Mouse (Mus musculus) CH12.LX (cell line): ENCODE data around the gene Lbhd1.

ENCODE experiments used
- BHLHE40 ChIP-seq: IDR thresholded peaks from 2 replicates; pipeline ENCODE4 v1.6.1; 2011; ENCODE audit warnings: mild to moderate bottlenecking, low read depth, low read length, improper control_type of control experiment
- CTCF ChIP-seq, 2 experiments: IDR thresholded peaks in 1 of 2; conservative IDR thresholded peaks in 1 of 2; 2 replicates each; pipeline ENCODE4 v1.5.1; 2011 to 2012; ENCODE audit warnings: low read depth in 2 of 2, low read length in 2 of 2, improper control_type of control experiment in 1 of 2, inconsistent platforms in 1 of 2, mild to moderate bottlenecking in 1 of 2, moderate library complexity in 1 of 2
- ELF1 ChIP-seq: IDR thresholded peaks from 2 replicates; pipeline ENCODE4 v1.6.1; 2014; ENCODE audit warnings: low read depth, mild to moderate bottlenecking, inconsistent platforms, low read length, improper control_type of control experiment
- ETS1 ChIP-seq: conservative IDR thresholded peaks from 2 replicates; pipeline ENCODE4 v1.6.1; 2012; ENCODE audit warnings: low read depth, mild to moderate bottlenecking, inconsistent platforms, low read length, improper control_type of control experiment, moderate library complexity
- MAFK ChIP-seq: IDR thresholded peaks from 2 replicates; pipeline ENCODE4 v1.6.1; 2011; ENCODE audit warnings: low read length, improper control_type of control experiment; ENCODE audit not compliant: insufficient replicate concordance
- MAX ChIP-seq: IDR thresholded peaks from 2 replicates; pipeline ENCODE4 v1.6.1; 2011; ENCODE audit warnings: low read length, improper control_type of control experiment
- MAZ ChIP-seq: IDR thresholded peaks from 2 replicates; pipeline ENCODE4 v1.6.1; 2012; ENCODE audit warnings: low read depth, mild to moderate bottlenecking, inconsistent platforms, low read length, improper control_type of control experiment, moderate library complexity
- MXI1 ChIP-seq: IDR thresholded peaks from 2 replicates; pipeline ENCODE4 v1.6.1; 2011; ENCODE audit warnings: mild to moderate bottlenecking, low read depth, low read length, improper control_type of control experiment
- MYC ChIP-seq: IDR thresholded peaks from 2 replicates; pipeline ENCODE4 v1.6.1; 2011; ENCODE audit warnings: low read depth, mild to moderate bottlenecking, improper control_type of control experiment, low read length
- POLR2A ChIP-seq: IDR thresholded peaks from 2 replicates; pipeline ENCODE4 v1.6.1; 2011; ENCODE audit warnings: low read depth, mild to moderate bottlenecking, improper control_type of control experiment, low read length
- RCOR1 ChIP-seq: conservative IDR thresholded peaks from 2 replicates; pipeline ENCODE4 v1.6.1; 2012; ENCODE audit warnings: low read depth, mild to moderate bottlenecking, inconsistent platforms, low read length, improper control_type of control experiment
- USF1 ChIP-seq: IDR thresholded peaks from 2 replicates; pipeline ENCODE4 v1.6.1; 2014; ENCODE audit warnings: low read depth, mild to moderate bottlenecking, inconsistent platforms, low read length, improper control_type of control experiment
- USF2 ChIP-seq: conservative IDR thresholded peaks from 2 replicates; pipeline ENCODE4 v1.6.1; 2011; ENCODE audit warnings: low read depth, low read length, improper control_type of control experiment

- no peak for TF ChIP-seq MXI1
- no peak for TF ChIP-seq USF2
- TF ChIP-seq MAX: no peak
- TF ChIP-seq CTCF (conservative IDR thresholded peaks at IDR 0.05 in 1 of 2, IDR thresholded peaks at IDR 0.05 in 1 of 2; ENCODE audit: low read depth in 2 of 2, low read length in 2 of 2): no peak
- no peak for TF ChIP-seq MAFK
- no peak for TF ChIP-seq BHLHE40
- no peak for TF ChIP-seq POLR2A
- no peak for TF ChIP-seq MAZ
- TF ChIP-seq MYC: no peak
- no peak for TF ChIP-seq USF1
- no peak for TF ChIP-seq ETS1
- TF ChIP-seq ELF1: no peak
- no peak for TF ChIP-seq RCOR1
Observed at GRCm38 (mm10) chr19:8926766-8927165, 43.2 kb downstream of the Lbhd1 start.
